Mouse (Mus musculus) embryonic facial prominence, embryonic 15.5 days (tissue): Measurements from ENCODE around the gene Ambra1. TPM values are rescaled to one million over a fixed set of nuclear protein-coding genes. Genes with fewer than 3 reads are reported as not detected.

Experiments
- ATAC-seq: fragments of 200-750 bp; cut with Nextera tagmentation; 2 replicates; pipeline ENCODE4 v1.8.0; 2017; ENCODE audit warnings: low read depth, moderate TSS enrichment; ENCODE audit not compliant: insufficient number of reproducible peaks, low FRiP score, low TSS enrichment
- H3K27ac ChIP-seq: fragments of 300-500 bp; sonication (generic); replicated peaks from 2 replicates; pipeline ENCODE4 v1.5.1; 2015; ENCODE audit warnings: mild to moderate bottlenecking, inconsistent platforms
- H3K27me3 ChIP-seq: fragments of 300-500 bp; sonication (generic); 2 replicates; pipeline ENCODE4 v1.6.1; 2015; ENCODE audit warnings: inconsistent platforms
- H3K36me3 ChIP-seq: fragments of 300-500 bp; sonication (generic); 2 replicates; pipeline ENCODE4 v1.6.1; 2015; ENCODE audit warnings: mild to moderate bottlenecking, inconsistent platforms
- H3K4me1 ChIP-seq: fragments of 300-500 bp; sonication (generic); 2 replicates; pipeline ENCODE4 v1.6.1; 2015; ENCODE audit warnings: inconsistent platforms
- H3K4me2 ChIP-seq: fragments of 300-500 bp; sonication (generic); replicated peaks from 2 replicates; pipeline ENCODE4 v1.6.1; 2015; ENCODE audit warnings: mild to moderate bottlenecking, inconsistent platforms
- H3K4me3 ChIP-seq: fragments of 300-500 bp; sonication (generic); replicated peaks from 2 replicates; pipeline ENCODE4 v1.5.1; 2015; ENCODE audit warnings: mild to moderate bottlenecking, inconsistent platforms
- H3K9ac ChIP-seq: fragments of 300-500 bp; sonication (generic); 2 replicates; pipeline ENCODE4 v1.6.1; 2015; ENCODE audit warnings: inconsistent platforms
- H3K9me3 ChIP-seq: fragments of 300-500 bp; sonication (generic); replicated peaks from 2 replicates; pipeline ENCODE4 v1.6.1; 2016; ENCODE audit warnings: inconsistent platforms
- WGBS: fragments of 180-500 bp; shearing (Covaris S2); methylation state at CpG from one replicate; pipeline ENCODE4 v1.1.7; 2015; 5-methylcytosine and 5-hydroxymethylcytosine counted together
- polyA plus RNA-seq: library from polyadenylated mRNA; unstranded; fragments of >200 nt; fragmentation: Nextera tagmentation; extraction: Ambion mirVana; gene quantifications from 2 replicates; pipeline ENCODE4 v1.2.1, GENCODE M21; 2015

Ambra1 gene
- polyA plus RNA-seq, 1 experiment from 2014 or later = 18.1 TPM

DNA sequence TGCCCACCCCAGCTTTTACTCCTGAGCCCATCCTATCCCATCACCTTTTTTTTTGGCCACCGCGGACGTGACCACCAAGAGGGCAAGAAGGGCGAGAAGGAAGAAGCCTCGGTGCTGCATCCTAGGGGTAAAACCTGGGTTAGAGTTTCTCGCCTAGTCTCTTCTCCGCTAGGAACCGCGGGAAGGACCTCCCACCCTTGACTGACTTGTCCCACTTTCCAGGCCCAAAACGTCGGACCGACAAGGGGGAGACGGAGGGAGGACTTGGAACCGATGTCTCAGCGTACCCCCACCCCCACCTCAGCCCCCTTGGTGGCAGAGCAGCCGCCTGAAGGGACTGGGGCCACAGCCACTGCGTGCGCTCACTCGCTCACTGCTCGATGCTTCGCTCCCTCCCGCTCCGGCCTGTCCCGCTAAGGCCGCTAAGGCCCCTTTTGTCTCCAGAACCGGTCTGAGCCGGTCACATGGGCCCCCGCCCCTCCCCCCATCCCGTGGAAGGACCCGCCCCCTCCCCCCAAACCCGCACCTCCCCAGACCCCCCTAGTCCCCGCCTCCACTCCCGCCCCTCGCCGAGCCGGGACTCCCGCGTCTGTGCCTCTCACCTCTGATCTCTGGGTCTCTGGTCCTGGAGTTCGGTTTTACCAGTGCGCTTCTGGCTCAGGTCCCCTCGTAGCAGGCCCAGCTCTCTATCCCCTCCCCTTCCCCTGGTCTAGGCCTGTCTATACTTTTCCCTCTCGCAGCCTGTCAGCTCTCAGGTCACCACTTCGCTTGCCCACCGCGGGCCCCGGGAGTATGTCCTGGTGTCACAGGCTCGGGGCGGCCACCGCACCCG lies 201.6 kb downstream of the Ambra1 start:
- H3K4me2 ChIP-seq = peak overlapping the region; percentile 78
- peaks cover 26% of the 10 kb centered on the region for H3K36me3 ChIP-seq
- ATAC-seq = peak; percentile 62
- no peaks in the 10 kb centered on the region for H3K9me3 ChIP-seq
- H3K27ac ChIP-seq = peak overlapping the region; percentile 92
- WGBS = 2% methylated on average over 44 of the region's 50 CpGs
- peak overlapping the region; percentile 77 for H3K9ac ChIP-seq
- peaks cover 43% of the 10 kb centered on the region for H3K4me1 ChIP-seq
- peak overlapping the region; percentile 70 for H3K4me3 ChIP-seq
- no peaks in the 10 kb centered on the region for H3K27me3 ChIP-seq

DNA sequence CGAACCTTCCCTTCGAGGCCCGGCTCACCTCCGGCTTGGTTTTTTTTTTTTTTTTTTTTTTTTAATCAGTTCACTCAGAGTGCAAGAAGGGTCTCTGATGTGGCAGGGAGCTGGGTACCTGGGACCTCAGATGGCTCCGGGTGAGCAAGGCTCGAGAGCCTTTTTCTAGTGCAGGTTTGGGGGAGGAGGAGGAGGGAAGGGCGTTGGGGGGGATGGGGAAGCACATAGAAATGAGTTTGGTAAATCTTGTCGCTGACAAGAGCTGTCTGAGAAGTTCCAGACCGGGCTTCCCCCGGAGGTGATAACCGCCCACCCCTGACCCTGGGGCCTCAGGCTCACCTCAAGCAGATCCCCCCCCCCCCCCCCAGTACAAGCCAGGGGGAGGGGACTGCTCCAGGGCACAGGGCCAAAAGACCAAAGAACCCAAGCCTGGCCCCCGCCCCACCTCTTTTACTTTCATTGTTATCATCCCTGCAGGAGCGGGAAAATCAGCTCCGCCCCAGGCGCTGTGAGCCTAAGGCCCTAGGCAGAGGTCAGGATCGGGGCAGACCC lies 202.3 kb downstream of the Ambra1 start, which contains the start of gene Mdk:
TSS of gene Mdk (minus strand) at position 138 of the 552 bp plus-strand sequence.
- ATAC-seq = no peak
- peak within 1 kb of the TSS; percentile 77 for H3K9ac ChIP-seq
- H3K4me3 ChIP-seq = peak within 1 kb of the TSS; percentile 70
- peaks cover 32% of the 10 kb centered on the region for H3K36me3 ChIP-seq
- H3K4me2 ChIP-seq = peak within 1 kb of the TSS; percentile 78
- H3K9me3 ChIP-seq = no peaks in the 10 kb centered on the region
- H3K27ac ChIP-seq = peak within 1 kb of the TSS; percentile 92
- peaks cover 43% of the 10 kb centered on the region for H3K4me1 ChIP-seq
- 6% methylated on average over 16 of the region's 16 CpGs for WGBS
- H3K27me3 ChIP-seq = no peaks in the 10 kb centered on the region

DNA sequence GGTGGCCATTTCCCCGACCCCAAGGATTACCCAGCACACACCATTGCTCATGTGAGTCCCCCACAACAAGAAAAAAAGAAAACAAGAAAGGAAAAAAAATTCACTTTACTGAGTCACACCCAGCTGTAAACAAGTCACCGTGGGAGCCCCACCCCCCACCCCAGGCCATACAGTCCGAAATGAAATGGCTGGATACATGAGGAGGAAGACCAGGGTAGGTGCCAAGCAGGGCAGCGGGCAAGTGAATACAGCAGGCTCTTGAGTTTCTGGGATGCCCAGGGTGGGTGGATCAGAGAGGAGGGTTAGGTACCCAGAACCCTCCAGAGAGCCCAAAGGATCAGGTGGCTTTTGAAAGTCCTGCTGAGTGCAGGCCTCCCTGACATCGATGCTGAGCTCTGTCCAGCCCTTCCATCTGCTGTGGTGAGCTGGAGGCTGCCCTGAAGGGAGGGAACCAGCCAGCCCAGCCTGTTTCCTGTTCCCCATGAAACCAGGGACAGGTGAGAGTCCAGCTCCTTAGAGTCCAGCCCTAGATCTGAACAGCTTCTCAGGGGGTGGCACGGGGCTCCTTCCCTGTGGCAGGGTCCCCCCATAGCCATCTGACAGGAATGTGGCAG lies 202.9 kb downstream of the Ambra1 start:
- no peak for ATAC-seq
- no peak overlapping the region for H3K4me3 ChIP-seq
- 17% methylated on average over 6 of the region's 6 CpGs for WGBS
- H3K9me3 ChIP-seq = no peaks in the 10 kb centered on the region
- H3K27me3 ChIP-seq = no peaks in the 10 kb centered on the region
- peaks cover 39% of the 10 kb centered on the region for H3K36me3 ChIP-seq
- no peak overlapping the region for H3K9ac ChIP-seq
- H3K4me2 ChIP-seq = peak overlapping the region; percentile 78
- H3K27ac ChIP-seq = peak overlapping the region; percentile 35; the same call in 1 of the 2 replicates
- peaks cover 41% of the 10 kb centered on the region for H3K4me1 ChIP-seq

DNA sequence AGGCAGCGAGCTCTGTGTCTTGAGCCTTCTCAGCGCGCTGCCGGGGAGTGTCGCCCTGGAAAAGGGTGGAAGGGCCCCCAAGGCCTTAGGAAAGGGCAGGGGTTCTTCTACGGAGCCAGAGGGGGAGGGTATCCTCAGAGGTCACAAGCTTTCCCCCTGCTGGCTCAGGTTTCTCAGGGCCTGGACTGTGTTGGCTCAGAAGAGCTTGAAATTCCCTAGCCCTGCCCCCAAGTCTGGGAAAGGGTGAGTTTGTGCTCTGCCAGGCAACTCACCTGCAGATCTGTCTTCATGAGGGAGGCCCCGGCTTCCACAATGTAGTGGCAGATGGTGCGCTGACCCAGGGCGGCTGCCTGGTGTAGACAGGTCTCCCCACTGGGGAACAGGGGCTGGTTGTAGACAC lies 203.5 kb downstream of the Ambra1 start:
- WGBS = 44% methylated on average over 9 of the region's 9 CpGs
- H3K36me3 ChIP-seq = peaks cover 45% of the 10 kb centered on the region
- H3K4me2 ChIP-seq = no peak overlapping the region
- no peak for ATAC-seq
- H3K4me3 ChIP-seq = no peak overlapping the region
- H3K4me1 ChIP-seq = peaks cover 36% of the 10 kb centered on the region
- no peak overlapping the region for H3K9ac ChIP-seq
- H3K27me3 ChIP-seq = no peaks in the 10 kb centered on the region
- H3K9me3 ChIP-seq = no peaks in the 10 kb centered on the region
- 0 out of 2 replicates have a peak overlapping the region, but pooled peaks have one; percentile 44 for H3K27ac ChIP-seq

DNA sequence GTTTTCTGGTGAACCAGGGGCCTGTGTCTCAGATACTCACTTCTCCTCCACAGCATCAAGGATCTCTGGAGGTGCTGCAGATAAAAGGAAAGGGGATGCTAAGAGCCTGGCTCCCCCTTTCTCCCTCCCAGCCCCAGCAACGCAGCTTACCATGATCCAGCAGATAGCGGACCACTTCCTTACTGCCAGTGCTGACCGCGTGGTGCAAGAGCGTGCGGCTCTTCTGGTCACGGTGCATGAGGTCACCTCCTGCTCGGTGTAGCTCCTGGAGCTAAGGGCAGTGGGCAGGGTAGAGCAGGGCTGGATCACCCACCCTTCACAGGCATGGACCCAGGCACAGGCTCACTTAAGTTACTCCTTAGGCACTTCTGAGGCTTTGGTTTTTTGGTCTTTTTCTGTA lies 204.1 kb downstream of the Ambra1 start:
- Histone ChIP-seq H3K9ac (no peak overlapping the region), H3K4me2 (no peak overlapping the region), H3K27ac (no peak overlapping the region)

DNA sequence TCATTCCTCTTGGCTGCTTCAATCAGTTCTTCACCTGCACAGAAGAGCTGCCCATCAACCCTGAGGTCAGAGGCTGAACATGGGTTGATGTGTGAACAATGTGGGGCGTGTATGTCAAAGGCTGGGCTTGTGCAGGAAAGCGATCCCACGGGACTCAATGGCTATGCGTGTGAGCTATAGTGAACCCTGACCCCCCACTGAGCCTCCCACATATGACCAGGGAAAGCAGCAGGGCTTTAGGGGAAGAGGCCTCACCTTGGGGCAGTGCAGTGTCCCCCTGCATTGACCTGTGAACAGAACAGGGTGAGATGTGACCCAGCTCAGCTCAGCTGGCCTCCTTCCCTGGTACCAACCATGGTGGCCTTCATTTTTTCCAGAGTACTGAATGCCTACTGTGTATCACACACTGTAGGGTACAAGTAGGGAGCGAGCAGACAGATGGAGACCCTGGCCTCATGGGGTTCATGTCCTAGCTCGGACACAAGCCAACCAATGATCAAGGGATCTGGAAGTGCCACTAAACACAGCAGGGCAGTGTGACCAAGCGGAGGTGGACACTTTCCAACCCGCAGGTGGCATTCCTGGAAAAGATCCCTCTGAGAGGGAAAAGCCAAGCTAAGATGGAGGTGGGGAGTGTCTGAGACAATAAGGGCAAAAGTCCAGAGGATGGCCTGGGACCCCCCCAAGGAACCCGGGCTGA lies 205.0 kb downstream of the Ambra1 start:
- Histone ChIP-seq H3K4me2 (no peak overlapping the region), H3K36me3 (peaks cover 60% of the 10 kb centered on the region), H3K9me3 (no peaks in the 10 kb centered on the region), H3K27me3 (no peaks in the 10 kb centered on the region), H3K9ac (no peak overlapping the region), H3K4me1 (peaks cover 32% of the 10 kb centered on the region), H3K27ac (no peak overlapping the region), H3K4me3 (no peak overlapping the region)
- no peak for ATAC-seq
- 86% methylated on average over 9 of the region's 9 CpGs for WGBS

More for the DNA sequence above, 204.1 kb downstream of the Ambra1 start:
- Histone ChIP-seq H3K4me3 (no peak overlapping the region), H3K27me3 (no peaks in the 10 kb centered on the region), H3K4me1 (peaks cover 36% of the 10 kb centered on the region), H3K36me3 (peaks cover 50% of the 10 kb centered on the region), H3K9me3 (no peaks in the 10 kb centered on the region)
- 48% methylated on average over 8 of the region's 8 CpGs for WGBS
- no peak for ATAC-seq

DNA sequence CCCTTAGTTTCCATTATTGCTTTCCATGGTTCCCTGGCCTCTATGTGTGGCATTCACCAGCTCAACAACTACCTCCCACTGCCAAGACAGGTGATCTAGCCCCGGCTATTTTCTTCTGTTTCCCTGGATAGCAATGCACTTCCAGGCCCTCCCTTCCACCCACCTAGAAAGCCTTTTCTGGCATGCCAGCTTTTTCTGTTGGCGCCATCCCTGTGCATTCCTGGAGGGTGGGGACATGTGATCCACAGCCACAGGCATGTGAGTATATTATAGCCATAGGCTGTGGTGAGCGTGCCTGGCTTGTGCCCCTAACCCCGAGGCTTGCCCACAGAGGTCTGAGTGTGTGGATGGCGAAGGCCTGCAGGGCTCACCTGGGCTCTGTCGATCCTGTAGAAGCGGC lies 206.2 kb downstream of the Ambra1 start:
- H3K4me3 ChIP-seq = no peak overlapping the region
- no peak overlapping the region for H3K4me2 ChIP-seq
- H3K27ac ChIP-seq = no peak overlapping the region
- H3K9me3 ChIP-seq = no peaks in the 10 kb centered on the region
- H3K4me1 ChIP-seq = peaks cover 21% of the 10 kb centered on the region
- no peaks in the 10 kb centered on the region for H3K27me3 ChIP-seq
- 78% methylated on average over 7 of the region's 7 CpGs for WGBS
- ATAC-seq = no peak
- H3K9ac ChIP-seq = no peak overlapping the region
- H3K36me3 ChIP-seq = peaks cover 70% of the 10 kb centered on the region

DNA sequence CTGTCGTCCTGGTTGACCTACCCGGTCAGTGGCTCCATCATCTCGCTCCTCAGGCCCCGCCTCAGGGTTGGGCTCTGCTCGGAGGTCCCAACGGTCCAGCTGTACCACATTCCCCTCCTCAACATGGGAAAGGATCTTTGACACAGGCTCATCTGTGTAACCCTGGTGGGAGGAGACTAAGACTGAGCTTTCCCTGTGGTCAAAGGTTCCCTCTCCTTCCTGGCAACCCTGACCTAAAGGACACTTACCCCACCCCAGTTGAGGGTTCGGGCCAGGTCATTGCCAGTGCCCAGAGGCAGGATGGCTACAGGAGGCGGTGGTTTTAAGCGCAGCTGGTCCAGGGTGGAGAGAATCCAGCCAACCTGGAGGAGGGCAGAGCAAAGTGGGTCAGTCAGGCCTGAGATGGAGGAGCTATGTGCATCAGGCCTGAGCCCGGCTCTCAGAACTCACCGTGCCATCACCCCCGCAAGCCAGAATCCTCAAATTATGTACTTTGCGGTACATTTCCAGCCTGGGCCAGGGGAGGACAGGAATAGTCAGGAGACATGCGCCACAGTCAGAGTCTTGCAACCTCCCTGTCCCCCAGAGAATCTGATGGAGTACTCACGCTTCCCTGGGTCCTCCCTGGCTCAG lies 209.5 kb downstream of the Ambra1 start:
- H3K4me1 ChIP-seq = peaks cover 6% of the 10 kb centered on the region
- H3K4me2 ChIP-seq = no peak overlapping the region
- H3K27ac ChIP-seq = no peak overlapping the region
- 77% methylated on average over 15 of the region's 15 CpGs for WGBS
- H3K4me3 ChIP-seq = no peak overlapping the region
- peaks cover 65% of the 10 kb centered on the region for H3K36me3 ChIP-seq
- ATAC-seq = no peak
- no peaks in the 10 kb centered on the region for H3K9me3 ChIP-seq
- no peak overlapping the region for H3K9ac ChIP-seq
- H3K27me3 ChIP-seq = no peaks in the 10 kb centered on the region

DNA sequence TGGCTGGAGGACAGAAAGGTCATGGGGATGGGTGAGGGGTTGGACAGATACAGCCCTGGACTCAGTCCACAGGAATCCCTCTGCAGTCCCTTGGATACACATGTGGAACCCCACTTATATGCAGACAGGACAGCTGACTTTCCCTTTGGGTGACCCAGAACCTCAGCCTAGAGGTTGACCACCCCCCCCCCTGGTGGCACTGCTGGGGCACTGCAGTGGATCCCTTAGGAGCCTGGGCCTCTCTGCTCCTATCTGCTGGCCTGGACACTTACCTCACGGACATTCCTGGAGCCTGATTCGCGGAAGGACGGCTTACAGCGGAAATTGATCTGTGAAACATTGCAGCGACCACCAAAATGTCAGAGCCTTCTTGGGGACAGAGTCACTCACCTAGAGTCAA lies 212.4 kb downstream of the Ambra1 start:
- WGBS = 73% methylated on average over 6 of the region's 6 CpGs
- H3K9ac ChIP-seq = no peak overlapping the region
- ATAC-seq = no peak
- no peak overlapping the region for H3K27ac ChIP-seq
- peaks cover 32% of the 10 kb centered on the region for H3K4me1 ChIP-seq
- H3K9me3 ChIP-seq = no peaks in the 10 kb centered on the region
- H3K36me3 ChIP-seq = peaks cover 36% of the 10 kb centered on the region
- no peak overlapping the region for H3K4me2 ChIP-seq
- no peak overlapping the region for H3K4me3 ChIP-seq
- no peaks in the 10 kb centered on the region for H3K27me3 ChIP-seq

DNA sequence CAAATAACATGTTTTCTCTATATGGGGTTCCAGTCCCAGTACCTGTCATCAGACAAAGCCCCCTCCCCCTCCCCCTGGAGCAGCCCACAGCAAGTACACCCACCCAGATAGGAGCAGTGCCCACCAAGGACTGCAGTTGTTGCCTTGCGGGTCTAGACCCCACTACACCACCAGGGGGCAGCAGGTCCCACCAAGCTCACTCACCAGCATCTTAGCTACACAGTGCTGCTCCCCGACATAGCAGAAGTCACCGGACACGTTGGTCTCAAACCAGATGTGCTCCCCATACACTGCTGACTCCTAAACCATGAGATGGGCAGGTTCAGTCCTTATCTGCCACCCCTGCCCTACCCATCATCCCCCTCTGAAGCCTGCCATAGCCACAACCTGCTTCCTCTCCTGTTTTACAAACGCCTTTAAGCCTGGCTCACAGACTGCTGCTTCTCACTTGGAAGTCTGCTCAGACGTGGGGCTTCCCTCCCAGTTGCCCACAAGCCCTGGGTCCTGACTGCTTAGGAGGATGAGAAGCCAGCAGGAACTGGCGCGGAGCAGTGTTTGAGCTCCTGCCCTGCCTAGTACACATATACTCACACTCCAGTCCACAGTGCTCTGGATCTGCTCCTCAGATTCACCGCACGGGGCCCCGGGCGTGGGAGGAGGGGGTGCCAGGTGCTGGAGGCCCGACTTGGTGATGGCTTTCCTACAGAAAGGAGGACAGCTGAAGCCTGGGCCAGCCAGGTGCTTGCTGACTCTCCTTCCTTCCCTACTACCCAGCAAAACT lies 214.4 kb downstream of the Ambra1 start:
- Histone ChIP-seq H3K27ac (no peak overlapping the region), H3K4me2 (no peak overlapping the region), H3K4me3 (no peak overlapping the region), H3K36me3 (peaks cover 16% of the 10 kb centered on the region), H3K4me1 (peaks cover 51% of the 10 kb centered on the region), H3K9ac (no peak overlapping the region), H3K27me3 (no peaks in the 10 kb centered on the region), H3K9me3 (no peaks in the 10 kb centered on the region)
- peak; percentile 53 for ATAC-seq
- WGBS = 37% methylated on average over 13 of the region's 13 CpGs
